Mouse (Mus musculus) stomach, postnatal 0 days (tissue): ENCODE measurements at regions not wholly inside any gene's neighbourhood (a gene's known extent, or its start where the extent isn't known, plus 50 kb on each side); places are given as distances from the start of the nearest gene placed in this dataset.
"Not testable (repeated sequence)": the region's sequence is repeated elsewhere in the genome, so short reads cannot be mapped to it uniquely, and the experiment has no call there.

Experiments used
- ATAC-seq: fragments of 200-750 bp; cut with Nextera tagmentation; 2 replicates; pipeline ENCODE4 v1.8.0; 2017; ENCODE audit not compliant: low FRiP score, low TSS enrichment
- DNase-seq: peaks from one replicate; pipeline ENCODE4 v3.0.0-alpha.2; 2016; ENCODE audit warnings: low spot score
- H3K27ac ChIP-seq: fragments of 300-500 bp; sonication (generic); replicated peaks from 2 replicates; pipeline ENCODE4 v1.5.1; 2014; ENCODE audit warnings: mild to moderate bottlenecking, control low read depth
- H3K27me3 ChIP-seq: fragments of 300-500 bp; sonication (generic); 2 replicates; pipeline ENCODE4 v1.6.1; 2014; ENCODE audit warnings: low read length; ENCODE audit not compliant: control insufficient read depth, insufficient read depth
- H3K36me3 ChIP-seq: fragments of 300-500 bp; sonication (generic); 2 replicates; pipeline ENCODE4 v1.6.1; 2014; ENCODE audit warnings: low read length, mixed read lengths; ENCODE audit not compliant: control insufficient read depth, insufficient read depth
- H3K4me1 ChIP-seq: fragments of 300-500 bp; sonication (generic); replicated peaks from 2 replicates; pipeline ENCODE4 v1.6.1; 2014; ENCODE audit warnings: antibody characterized with exemption; ENCODE audit not compliant: control insufficient read depth, insufficient read depth
- H3K4me2 ChIP-seq: fragments of 300-500 bp; sonication (generic); replicated peaks from 2 replicates; pipeline ENCODE4 v1.6.1; 2014; ENCODE audit warnings: low read depth, mild to moderate bottlenecking, control low read depth, moderate library complexity
- H3K4me3 ChIP-seq: fragments of 300-500 bp; sonication (generic); 2 replicates; pipeline ENCODE4 v1.5.1; 2014; ENCODE audit warnings: low read depth, low read length, control low read depth
- H3K9ac ChIP-seq: fragments of 300-500 bp; sonication (generic); 2 replicates; pipeline ENCODE4 v1.6.1; 2014; ENCODE audit warnings: mild to moderate bottlenecking, low read length, control low read depth, mixed read lengths
- H3K9me3 ChIP-seq: fragments of 300-500 bp; sonication (generic); 2 replicates; pipeline ENCODE4 v1.6.1; 2016; ENCODE audit warnings: low read length; ENCODE audit not compliant: control insufficient read depth
- CTCF ChIP-seq: IDR thresholded peaks from 2 replicates; pipeline ENCODE4 v1.5.1; 2016; ENCODE audit warnings: antibody characterized with exemption, low read depth, mild to moderate bottlenecking, moderate library complexity
- EP300 ChIP-seq: optimal IDR thresholded peaks from 2 replicates; pipeline ENCODE3; 2016; ENCODE audit warnings: antibody characterized with exemption
- WGBS: fragments of 180-500 bp; shearing (Covaris S2); extraction: QIAGEN DNeasy Blood & Tissue Kit; methylation state at CpG from one replicate; pipeline ENCODE4 v1.1.7; 2014; 5-methylcytosine and 5-hydroxymethylcytosine counted together

- Histone ChIP-seq H3K36me3 (no peaks in the 10 kb centered on the region), H3K9ac (no peak overlapping the region), H3K4me2 (no peak overlapping the region), H3K9me3 (no peaks in the 10 kb centered on the region), H3K27me3 (no peaks in the 10 kb centered on the region), H3K4me1 (no peaks in the 10 kb centered on the region), H3K27ac (no peak overlapping the region), H3K4me3 (no peak overlapping the region)
- no peak for TF ChIP-seq EP300
- TF ChIP-seq CTCF, result no peak
- ATAC-seq (no peak), DNase-seq (no peak)
- 66% methylated on average over 3 of the region's 3 CpGs for WGBS
Measured at GRCm38 (mm10) chr9:86105851-86106250, 263.7 kb downstream of the Tpbg start.

- H3K9ac ChIP-seq, result no peak overlapping the region
- H3K27ac ChIP-seq, result no peak overlapping the region
- no peaks in the 10 kb centered on the region for H3K27me3 ChIP-seq
- 48% methylated on average over 1 of the region's 1 CpGs for WGBS
- no peak for TF ChIP-seq EP300
- TF ChIP-seq CTCF, result no peak
- H3K4me3 ChIP-seq, result no peak overlapping the region
- no peaks in the 10 kb centered on the region for H3K36me3 ChIP-seq
- DNase-seq (no peak), ATAC-seq (no peak)
- H3K4me1 ChIP-seq, result no peaks in the 10 kb centered on the region
- H3K4me2 ChIP-seq, result no peak overlapping the region
- H3K9me3 ChIP-seq, result no peaks in the 10 kb centered on the region
Measured at GRCm38 (mm10) chr9:86109906-86110305, 267.7 kb downstream of the Tpbg start.

- no peak for ATAC-seq
- Histone ChIP-seq H3K9me3 (no peaks in the 10 kb centered on the region), H3K4me2 (no peak overlapping the region), H3K36me3 (no peaks in the 10 kb centered on the region), H3K4me3 (no peak overlapping the region), H3K27ac (no peak overlapping the region), H3K27me3 (no peaks in the 10 kb centered on the region), H3K4me1 (no peaks in the 10 kb centered on the region), H3K9ac (no peak overlapping the region)
- WGBS, result 80% methylated on average over 3 of the region's 3 CpGs
- DNase-seq, result no peak
- TF ChIP-seq CTCF (no peak), EP300 (no peak)
Measured at GRCm38 (mm10) chr9:86119370-86119769, 277.2 kb downstream of the Tpbg start.

DNA sequence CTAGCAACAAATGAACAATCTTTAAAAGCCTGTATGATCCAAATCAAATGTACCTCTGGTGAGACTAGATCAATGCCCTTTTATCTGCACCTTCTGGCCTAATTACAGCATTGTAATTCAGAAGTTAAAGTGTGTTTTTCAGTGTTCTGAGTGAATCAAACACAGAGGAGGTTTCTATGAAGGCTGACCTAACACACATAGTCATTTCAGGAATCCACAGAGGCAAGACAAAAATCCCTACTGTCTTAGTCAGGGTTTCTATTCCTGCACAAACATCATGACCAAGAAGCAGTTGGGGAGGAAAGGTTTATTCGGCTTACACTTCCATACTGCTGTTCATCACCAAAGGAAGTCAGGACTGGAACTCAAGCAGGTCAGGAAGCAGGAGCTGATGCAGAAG, 293.4 kb downstream of the Tpbg start:
- not testable (repeated sequence) for DNase-seq, H3K27ac ChIP-seq, H3K4me3 ChIP-seq, H3K36me3 ChIP-seq, H3K27me3 ChIP-seq, H3K4me1 ChIP-seq, H3K9me3 ChIP-seq, H3K4me2 ChIP-seq, H3K9ac ChIP-seq, ATAC-seq
- 69% methylated on average over 1 of the region's 1 CpGs for WGBS

DNA sequence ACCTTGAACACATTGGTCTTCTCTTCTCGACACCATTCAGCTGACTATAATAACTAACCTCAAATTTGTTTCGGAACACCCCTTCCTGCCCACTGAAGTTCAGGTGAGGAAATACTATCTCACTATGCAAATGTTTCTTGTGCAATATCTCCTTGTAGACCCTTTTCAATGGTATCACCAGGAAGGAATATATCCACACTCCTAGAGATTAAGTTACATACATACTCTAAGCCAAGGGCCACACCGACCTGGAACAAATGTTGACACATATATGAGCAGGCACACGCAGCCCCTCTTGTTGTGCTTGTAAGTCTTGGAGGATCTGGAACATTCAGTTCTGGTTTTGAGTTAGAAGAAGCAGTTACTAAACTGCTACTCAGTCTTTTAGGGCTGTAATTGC, 303.7 kb downstream of the Tpbg start:
- DNase-seq, result no peak
- Histone ChIP-seq H3K27ac (no peak overlapping the region), H3K27me3 (no peaks in the 10 kb centered on the region), H3K4me1 (no peaks in the 10 kb centered on the region), H3K4me2 (no peak overlapping the region), H3K9me3 (no peaks in the 10 kb centered on the region), H3K4me3 (no peak overlapping the region), H3K36me3 (no peaks in the 10 kb centered on the region), H3K9ac (no peak overlapping the region)
- WGBS, result 89% methylated on average over 4 of the region's 4 CpGs
- no peak for TF ChIP-seq CTCF
- no peak for TF ChIP-seq EP300
- no peak for ATAC-seq

- no peaks in the 10 kb centered on the region for H3K27me3 ChIP-seq
- no peak overlapping the region for H3K27ac ChIP-seq
- WGBS, result 89% methylated on average over 1 of the region's 1 CpGs
- H3K9me3 ChIP-seq, result no peaks in the 10 kb centered on the region
- H3K4me3 ChIP-seq, result no peak overlapping the region
- ATAC-seq (no peak), DNase-seq (no peak)
- no peaks in the 10 kb centered on the region for H3K4me1 ChIP-seq
- H3K36me3 ChIP-seq, result no peaks in the 10 kb centered on the region
- no peak overlapping the region for H3K4me2 ChIP-seq
- no peak overlapping the region for H3K9ac ChIP-seq
- TF ChIP-seq CTCF (no peak), EP300 (no peak)
Measured at GRCm38 (mm10) chr9:86160316-86160715, 304.4 kb downstream of the Ube2cbp start.
